Mouse (Mus musculus) liver, postnatal 0 days (tissue): ENCODE data around the gene Ajuba.
A peak's percentile ranks its signal among the peaks of the same experiment; 100 is the strongest.

Source experiments
- CTCF ChIP-seq: sonication (generic); IDR thresholded peaks from 2 replicates; pipeline ENCODE4 v1.5.1; 2016; ENCODE audit warnings: antibody characterized with exemption, low read depth
- EP300 ChIP-seq: IDR thresholded peaks from 2 replicates; pipeline ENCODE4 v1.6.1; 2016; ENCODE audit warnings: antibody characterized with exemption, low read depth, mild to moderate bottlenecking

- TF ChIP-seq EP300 (no peak), CTCF (peak; percentile 73)
Observed at GRCm38 (mm10) chr14:54609962-54610361, 32.6 kb upstream of the Ajuba start.
